Mouse (Mus musculus): ENCODE data around the gene Unc13a.

GRCm38 (mm10) chr8:71692509-71692908 is 21.0 kb upstream of the Unc13a start:
- TF ChIP-seq CTCF (IDR thresholded peaks at IDR 0.05; ENCODE audit: control insufficient read depth, insufficient read depth, low read length) (no peak), POLR2A (IDR thresholded peaks at IDR 0.05; ENCODE audit: borderline replicate concordance, control insufficient read depth, low read depth, low read length) (no peak)
